Mouse (Mus musculus) thymus, postnatal 36 days (tissue): ENCODE results near the gene Fam168a.
"Not testable (repeated sequence)": the region's sequence is repeated elsewhere in the genome, so short reads cannot be mapped to it uniquely, and the experiment has no call there.

Experiments used
- DNase-seq, 2 experiments: peaks; one replicate each; pipeline ENCODE4 v3.0.0; 2022; ENCODE audit warnings: mixed read lengths in 2 of 2

Gene Fam168a

DNA sequence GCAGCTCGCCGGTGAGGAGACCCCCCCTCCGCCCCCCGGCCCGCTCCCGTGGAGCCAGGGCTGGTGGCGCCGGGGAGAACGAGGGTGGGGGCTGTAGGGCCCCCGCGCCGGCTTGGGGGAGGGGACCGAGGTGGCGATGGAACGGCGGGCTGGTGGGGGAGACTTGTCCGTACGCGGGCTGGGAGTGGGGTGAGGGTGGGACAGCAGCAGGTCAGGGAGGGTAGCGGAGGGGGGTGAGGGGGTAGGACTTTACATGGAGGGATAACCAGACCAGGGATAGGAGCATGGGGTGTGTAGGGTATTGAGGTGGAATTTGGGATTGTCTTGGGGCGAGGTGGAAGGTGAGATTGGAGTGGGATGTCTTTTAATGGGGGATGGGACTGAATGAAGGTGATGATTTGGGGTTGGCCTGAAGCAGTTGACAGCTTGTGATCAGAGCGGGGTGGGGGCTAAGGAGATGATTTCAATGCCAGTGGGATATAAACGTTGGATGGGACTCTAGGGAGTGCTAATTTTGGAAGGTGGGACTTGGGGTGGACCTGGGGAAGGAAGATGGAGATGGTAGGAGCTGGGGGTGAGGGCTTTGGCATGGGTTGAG, 547 bp downstream of the Fam168a start:
- no peak for DNase-seq

- DNase-seq: no peak
Observed at GRCm38 (mm10) chr7:100718741-100719140, 12.3 kb downstream of the Fam168a start.

DNA sequence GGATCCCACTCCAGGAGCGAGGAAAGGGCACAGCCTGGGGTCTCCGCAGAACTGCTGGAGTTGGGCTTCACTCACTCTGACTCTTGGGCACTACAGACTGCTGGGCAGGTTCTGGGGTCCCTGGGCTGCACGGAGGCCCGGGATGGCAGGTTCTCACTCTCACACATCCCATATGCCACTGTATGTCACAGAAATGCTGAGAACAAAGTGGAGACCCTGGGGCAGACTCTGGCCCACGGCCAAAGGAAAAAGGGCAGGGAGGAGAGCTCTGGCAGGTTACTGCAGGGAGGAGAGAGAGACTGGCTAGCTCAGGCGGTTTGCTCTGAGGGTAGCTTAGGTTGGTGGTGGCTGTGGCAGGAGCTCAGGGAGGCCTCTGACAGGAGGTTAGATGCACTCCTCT, 15.8 kb downstream of the Fam168a start:
- no peak for DNase-seq

DNA sequence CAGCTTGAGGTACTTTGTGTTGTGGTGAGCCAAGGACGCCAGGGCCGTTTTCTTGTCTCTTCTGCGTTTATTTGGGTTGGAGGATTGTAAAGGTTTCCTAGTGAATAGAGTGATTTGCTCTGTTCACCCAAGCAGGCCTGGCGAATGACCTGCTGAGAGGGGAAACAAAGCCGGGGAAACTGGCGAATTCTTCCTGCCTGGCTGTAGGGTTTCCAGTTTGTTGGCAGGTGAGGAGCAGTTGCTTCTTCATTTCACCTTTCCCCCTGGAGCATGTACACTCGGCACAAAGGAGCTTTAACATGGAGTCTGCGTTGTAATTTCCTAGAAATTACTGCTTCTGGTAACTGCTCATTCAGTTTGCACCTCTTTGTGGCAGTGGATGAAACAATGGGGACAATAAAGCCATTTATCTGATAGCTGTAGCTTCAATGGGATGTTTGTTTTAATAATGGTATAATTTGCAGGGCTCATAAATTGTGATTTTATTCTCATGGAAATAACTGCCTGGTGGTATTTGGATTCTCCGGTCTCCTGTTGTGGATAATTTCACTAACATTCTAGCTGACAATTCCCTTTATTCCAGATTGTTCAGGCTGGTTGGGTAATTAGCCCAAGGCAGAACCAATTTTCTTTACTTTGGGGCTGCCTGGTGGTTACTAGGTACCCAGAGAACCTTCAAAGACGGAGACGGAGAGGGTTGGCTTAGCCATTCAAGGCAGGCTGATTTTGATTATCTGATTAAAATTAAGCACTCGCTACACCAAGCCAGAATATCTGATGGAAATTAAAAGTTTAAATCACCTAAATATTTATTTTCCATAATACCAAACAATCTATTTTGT, 17.2 kb downstream of the Fam168a start:
- DNase-seq: no peak

- no peak for DNase-seq
Observed at GRCm38 (mm10) chr7:100727538-100728085, 21.2 kb downstream of the Fam168a start.

GRCm38 (mm10) chr7:100729778-100730177, 23.3 kb downstream of the Fam168a start:
- DNase-seq: no peak

- DNase-seq: no peak
Observed at GRCm38 (mm10) chr7:100732341-100733050, 26.1 kb downstream of the Fam168a start.

DNA sequence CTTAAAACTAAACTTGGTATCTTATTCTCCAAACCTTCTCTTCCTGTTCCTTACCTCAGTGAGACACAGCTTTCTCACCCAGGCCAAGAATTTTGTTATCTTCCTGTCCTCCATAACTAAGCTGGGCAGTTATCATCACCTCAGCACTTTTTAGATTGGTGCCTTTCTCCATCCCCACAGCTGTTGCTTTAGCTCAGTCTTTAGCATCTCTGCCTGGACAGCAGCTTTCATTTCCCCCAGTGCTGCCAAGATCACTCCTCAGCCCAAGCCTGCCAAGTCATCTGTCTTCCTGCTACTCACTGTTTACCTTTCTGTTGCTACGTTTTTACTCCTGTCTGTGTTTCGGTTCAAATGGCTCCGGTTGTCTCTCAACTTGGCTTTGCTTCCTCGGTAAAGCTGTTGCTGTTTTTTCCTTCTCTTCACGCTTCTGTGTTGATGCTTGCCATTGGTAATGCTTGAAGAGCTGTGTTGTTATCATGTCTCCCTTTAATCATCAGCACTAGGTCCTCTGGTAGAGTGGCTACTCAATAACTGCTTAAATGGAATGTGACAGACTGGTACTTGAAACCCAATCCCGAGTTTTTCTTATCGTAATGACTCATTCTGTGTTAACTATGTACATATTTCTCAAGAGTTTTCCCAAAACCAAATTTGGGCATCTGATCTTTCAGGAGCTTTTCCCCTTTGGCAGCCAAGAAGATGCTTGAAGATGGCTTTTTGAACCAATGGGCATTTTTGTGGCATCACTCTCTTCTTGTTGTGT, 26.8 kb downstream of the Fam168a start:
- DNase-seq: no peak

GRCm38 (mm10) chr7:100734201-100734600, 27.8 kb downstream of the Fam168a start:
- no peak for DNase-seq

DNA sequence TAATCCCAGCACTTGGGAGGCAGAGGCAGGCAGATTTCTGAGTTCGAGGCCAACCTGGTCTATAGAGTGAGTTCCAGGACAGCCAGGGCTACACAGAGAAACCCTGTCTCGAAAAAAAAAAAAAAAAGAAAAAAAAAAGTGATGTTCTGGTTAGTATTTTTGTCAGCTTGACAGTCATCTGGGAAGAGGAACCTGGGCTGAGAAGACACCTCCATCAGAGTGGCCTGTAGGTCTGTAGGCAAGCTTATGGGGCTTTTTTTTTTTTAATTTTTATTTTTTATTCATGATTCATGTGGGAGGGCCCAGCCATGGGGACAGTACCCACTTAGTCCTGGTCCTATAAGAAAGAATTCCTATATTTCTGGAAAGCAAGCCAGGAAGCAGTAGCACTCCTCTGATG, 28.5 kb downstream of the Fam168a start:
- DNase-seq: not testable (repeated sequence)

- DNase-seq: no peak
Observed at GRCm38 (mm10) chr7:100736131-100736530, 29.7 kb downstream of the Fam168a start.

DNA sequence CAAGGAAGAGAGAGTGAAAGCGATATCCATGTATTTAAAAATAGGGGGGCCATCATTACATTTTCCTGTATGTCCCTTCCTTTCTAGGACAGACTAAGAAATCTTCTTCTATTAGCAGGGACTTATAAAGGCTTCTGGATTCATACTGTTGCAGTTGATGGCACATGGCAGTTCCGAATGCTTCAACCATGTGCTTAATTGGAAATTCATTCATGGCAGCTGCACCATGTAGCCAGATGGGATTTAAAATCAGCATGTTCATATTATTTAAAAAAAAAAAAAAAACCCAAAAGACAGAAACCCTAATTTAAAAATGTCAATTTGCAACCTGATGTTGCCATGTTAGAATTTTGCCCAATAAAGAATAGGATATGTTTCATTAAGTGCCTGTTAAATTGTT, 37.9 kb downstream of the Fam168a start:
- DNase-seq: no peak

DNA sequence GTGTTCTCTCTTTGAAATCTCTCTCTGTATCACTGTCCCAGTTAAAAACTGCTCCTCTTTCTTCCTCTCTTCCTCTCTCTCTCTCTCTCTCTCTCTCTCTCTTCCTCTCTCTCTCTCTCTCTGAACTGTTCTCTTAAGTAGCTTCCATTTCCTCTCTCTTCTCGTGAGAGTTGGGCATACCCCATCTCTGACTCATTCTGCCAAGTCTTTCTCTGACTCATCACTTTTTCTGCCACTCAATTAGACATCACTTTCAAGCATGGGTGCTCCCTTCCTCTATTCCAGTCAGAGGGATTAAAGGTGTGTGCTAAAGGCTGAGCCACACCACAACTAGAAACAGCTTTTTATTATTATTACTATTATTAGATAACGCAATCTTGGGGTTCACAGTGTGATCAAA, 43.7 kb downstream of the Fam168a start:
- no peak for DNase-seq

DNA sequence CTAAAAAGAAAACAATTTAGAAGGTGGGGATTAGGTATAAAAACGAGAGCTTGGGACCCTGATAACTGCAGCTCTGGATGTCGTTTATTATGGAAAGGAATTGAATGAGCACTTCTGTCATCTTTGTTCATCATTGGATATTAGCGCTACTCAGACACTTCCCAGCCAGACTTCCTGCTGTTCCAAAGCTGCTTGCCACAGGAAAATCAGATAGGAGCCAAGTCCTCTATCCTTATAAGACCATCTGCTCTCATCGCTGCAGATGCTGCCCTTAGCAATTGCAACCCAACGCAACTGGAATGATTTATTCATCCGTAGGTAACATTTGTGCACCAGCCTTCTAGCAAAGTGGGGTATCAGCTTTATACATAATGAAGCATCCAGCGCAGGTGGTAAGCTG, 52.3 kb downstream of the Fam168a start:
- DNase-seq: no peak

DNA sequence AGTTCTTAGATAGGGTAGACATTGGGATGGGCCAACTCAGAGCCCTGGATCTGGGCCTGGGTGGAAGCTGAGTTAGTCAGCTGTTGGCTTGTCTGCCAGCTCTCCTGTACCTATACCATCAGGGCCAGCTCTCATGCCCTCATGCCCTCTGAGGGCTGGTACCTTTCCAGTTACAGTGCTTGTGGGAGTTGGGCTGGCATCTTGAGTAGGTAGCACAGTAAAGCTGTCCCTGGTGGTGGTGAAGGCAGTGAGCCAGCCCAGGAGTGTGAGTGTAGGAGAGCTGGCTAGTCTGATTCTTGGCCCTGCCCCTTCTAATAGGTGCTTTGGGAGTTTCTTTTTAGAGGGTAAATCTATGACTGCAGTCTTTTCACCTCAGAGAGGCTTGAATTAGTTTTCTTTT, 56.3 kb downstream of the Fam168a start:
- no peak for DNase-seq

DNA sequence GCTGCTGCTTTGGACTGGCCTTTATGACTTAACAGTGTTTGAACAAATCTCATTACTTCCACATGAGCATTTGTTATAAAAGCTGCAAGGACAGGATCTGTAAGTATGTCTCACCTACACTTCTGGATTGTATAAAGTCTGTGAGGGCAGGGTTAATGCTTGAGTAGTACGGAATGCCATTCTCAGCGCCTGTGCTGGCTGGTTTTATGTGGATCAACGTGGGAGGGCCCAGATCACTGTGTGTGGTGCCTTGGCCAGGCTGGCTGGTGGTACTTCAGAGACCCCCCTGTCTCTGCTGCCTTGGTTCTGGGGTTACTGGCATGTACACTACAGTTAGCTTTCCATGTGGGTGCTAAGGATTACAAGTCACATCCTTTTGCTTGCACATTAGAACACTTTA, 61.1 kb downstream of the Fam168a start:
- DNase-seq: no peak

DNA sequence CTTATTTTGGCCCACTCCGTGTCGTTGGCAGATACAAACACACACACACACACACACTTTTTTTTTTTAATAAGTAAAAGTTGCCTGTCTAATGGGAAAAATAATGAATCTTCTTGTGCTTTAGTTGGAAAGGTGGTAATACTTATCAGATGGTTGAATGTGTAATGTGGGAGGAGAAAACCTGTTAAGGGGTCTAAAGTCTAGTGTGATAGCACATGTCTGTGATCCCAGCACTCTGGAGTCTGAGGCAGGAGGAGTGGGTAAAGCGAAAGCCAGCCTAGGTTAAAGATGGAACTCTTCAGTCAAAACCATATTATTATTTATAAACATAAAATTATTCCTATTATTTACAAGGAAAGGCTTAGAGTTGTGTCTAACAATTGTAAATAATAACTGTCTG, 61.6 kb downstream of the Fam168a start:
- DNase-seq: no peak

- no peak for DNase-seq
Observed at GRCm38 (mm10) chr7:100769534-100770083, 63.2 kb downstream of the Fam168a start.

- DNase-seq: no peak
Observed at GRCm38 (mm10) chr7:100770669-100771341, 64.4 kb downstream of the Fam168a start.

DNA sequence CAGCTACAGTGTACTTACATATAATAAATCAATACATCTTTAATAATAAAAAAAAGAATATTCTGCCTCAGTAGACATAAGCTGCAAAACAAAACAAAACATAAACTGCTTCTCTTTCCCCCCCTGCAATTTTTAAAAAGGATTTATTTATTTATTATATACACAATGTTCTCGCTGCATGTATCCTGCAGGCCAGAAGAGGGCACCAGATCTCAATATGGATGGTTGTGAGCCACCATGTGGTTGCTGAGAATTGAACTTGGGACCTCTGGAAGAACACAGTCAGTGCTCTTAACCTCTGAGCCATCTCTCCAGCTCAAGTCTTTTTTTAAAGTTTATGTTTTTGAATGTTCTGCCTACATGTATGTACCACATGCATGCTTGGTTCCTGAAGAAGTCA, 67.8 kb downstream of the Fam168a start:
- DNase-seq: no peak

GRCm38 (mm10) chr7:100775810-100776209, 69.4 kb downstream of the Fam168a start:
- DNase-seq: no peak

DNA sequence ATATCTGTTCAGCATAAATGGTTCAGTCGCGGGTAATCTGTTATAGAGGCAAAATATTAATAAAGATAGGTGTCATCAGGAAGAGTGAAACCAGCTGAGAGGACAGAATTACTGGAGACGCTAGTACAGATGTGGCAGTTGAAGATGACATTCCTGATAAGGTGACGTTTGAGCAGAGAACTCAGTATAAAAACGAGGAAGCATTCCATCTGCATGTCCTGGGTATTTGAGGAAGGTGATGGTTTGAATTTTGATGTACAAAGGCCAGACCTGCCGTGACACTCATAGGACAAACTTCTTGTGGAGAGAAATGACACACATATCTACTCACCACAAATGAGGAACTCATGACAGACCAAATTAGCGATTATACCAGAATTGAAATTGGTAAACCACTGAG, 73.8 kb downstream of the Fam168a start:
- DNase-seq: no peak
